Comparison of ENCODE assay signal across 10 mouse cellular contexts in genomic region chr9:58085074-58085473, GRCm38 (mm10). TPM values are rescaled to one million over a fixed set of nuclear protein-coding genes. Genes with fewer than 3 reads are reported as not detected.
A peak's percentile ranks its signal among the peaks of the same experiment; 100 is the strongest.
DNase-seq lines count a peak whose midpoint lies in the region; ATAC-seq and TF ChIP-seq lines count a peak whose summit lies in the region.
"Had no signal": no experiment of that assay in that cellular context is flagged by ENCODE, and none has a peak within 500 bp of the region (broad histone marks: within the 10 kb centered on the region; RNA-seq: fewer than 3 reads in every experiment).

No protein-coding gene starts in this region.

- H3K9ac ChIP-seq in hindbrain, postnatal 0 days (replicated peaks; ENCODE audit: low read length) = no peak overlapping the region
- H3K9ac ChIP-seq: lung, embryonic 15.5 days had no signal

- TF ChIP-seq CTCF in hindbrain, postnatal 0 days (IDR thresholded peaks at IDR 0.05; ENCODE audit: low read depth) = no peak

- intact Hi-C loops in gastrocnemius, postnatal 36 days (cut with DNase I) = loop anchor here (10.0 kb wide), 1 partner anchor 610 kb away; no protein-coding TSS in a partner anchor

- H3K4me1 ChIP-seq in hindbrain, postnatal 0 days (ENCODE audit: insufficient read depth, low read length) = peaks cover 33% of the 10 kb centered on the region
- H3K4me1 ChIP-seq: lung, embryonic 15.5 days had no signal

- H3K4me2 ChIP-seq in hindbrain, postnatal 0 days (ENCODE audit: low read depth, low read length) = no peak overlapping the region
- H3K4me2 ChIP-seq: lung, embryonic 15.5 days had no signal

- H3K27me3 ChIP-seq in hindbrain, postnatal 0 days (ENCODE audit: insufficient read depth, low read length) = no peaks in the 10 kb centered on the region
- H3K27me3 ChIP-seq: lung, embryonic 15.5 days had no signal

- peak; percentile 87 to 91 for DNase-seq in cerebellum, postnatal 14 days
- DNase-seq in cerebellum, adult 9-10 months = no peak
- DNase-seq in right cerebral cortex, postnatal 4 days = peak; percentile 43
- no peak for DNase-seq in right cerebral cortex, adult 2 months (ENCODE audit: low spot score in 2 of 2)
- peak; percentile 81 for DNase-seq in hindbrain, postnatal 0 days (ENCODE audit: low spot score)
- no peak for DNase-seq in gastrocnemius, postnatal 36 days
- no peak for DNase-seq in gastrocnemius, postnatal 25 days
- DNase-seq in spleen, postnatal 10 days (ENCODE audit: low spot score in 2 of 2) = no peak

- H3K9me3 ChIP-seq in hindbrain, postnatal 0 days (ENCODE audit: low read length) = no peaks in the 10 kb centered on the region
- H3K9me3 ChIP-seq: lung, embryonic 15.5 days had no signal

- no peaks in the 10 kb centered on the region for H3K36me3 ChIP-seq in hindbrain, postnatal 0 days (ENCODE audit: insufficient read depth, low read length)
- H3K36me3 ChIP-seq: lung, embryonic 15.5 days had no signal

- ATAC-seq in hindbrain, postnatal 0 days = peak; percentile 89

- 10% methylated on average over 2 of the region's 2 CpGs for WGBS in hindbrain, postnatal 0 days

- H3K4me3 ChIP-seq in hindbrain, postnatal 0 days (ENCODE audit: low read length) = no peak overlapping the region
- H3K4me3 ChIP-seq: lung, embryonic 15.5 days had no signal

- peak overlapping the region; percentile 42 for H3K27ac ChIP-seq in hindbrain, postnatal 0 days
- H3K27ac ChIP-seq: lung, embryonic 15.5 days had no signal

RNA-seq across cellular contexts. Expression of gene Stra6, which starts 21.5 kb away (rescaled TPM):
- total RNA-seq in hindbrain, postnatal 0 days (2014; rRNA removed) = 16.0 and 19.2 TPM in 2 replicates
- polyA plus RNA-seq in hindbrain, postnatal 0 days (2015; fragmentation: Nextera tagmentation; extraction: Ambion mirVana) = 7.5 TPM in 2 replicates
- total RNA-seq in gastrocnemius, postnatal 36 days (2021) = under 1 TPM; 0.18 to 0.69 TPM
- total RNA-seq in gastrocnemius, postnatal 25 days (2021) = under 1 TPM; 0.38 to 0.41 TPM

RNA-seq across cellular contexts. Expression of gene Ccdc33, which starts 33.5 kb away (rescaled TPM):
- 0.52 and 1.4 TPM in 2 replicates for total RNA-seq in hindbrain, postnatal 0 days (2014; rRNA removed)
- 0.75 and 1.2 TPM in 2 replicates for polyA plus RNA-seq in hindbrain, postnatal 0 days (2015; fragmentation: Nextera tagmentation; extraction: Ambion mirVana)
- not detected for total RNA-seq in gastrocnemius, postnatal 36 days (2021)
- not detected for total RNA-seq in gastrocnemius, postnatal 25 days (2021)
- polyA plus RNA-seq: stomach, embryonic 14.5 days had no signal

Comparison
In these comparisons a context has a peak if more than half of its experiments do, and no peak if none do; other contexts are left out.
1. DNase-seq: peak in cerebellum, postnatal 14 days (2 of 2), right cerebral cortex, postnatal 4 days (single experiment) and hindbrain, postnatal 0 days (single experiment); none in cerebellum, adult 9-10 months (single experiment), right cerebral cortex, adult 2 months (0 of 2), gastrocnemius, postnatal 36 days (0 of 2), gastrocnemius, postnatal 25 days (single experiment) and spleen, postnatal 10 days (0 of 2).
2. RNA of gene Stra6, which starts 21.5 kb away (total RNA-seq): 16.0 to 19.2 TPM in hindbrain, postnatal 0 days; 0.18 to 0.69 TPM in gastrocnemius, postnatal 36 days and 0.38 to 0.41 TPM in gastrocnemius, postnatal 25 days; every median in the first group is over 10 times any median in the second.